Mouse (Mus musculus) frontal cortex, postnatal 10 days (tissue): ENCODE measurements around the gene Tuba1b.
A peak's percentile ranks its signal among the peaks of the same experiment; 100 is the strongest.
"Not testable (repeated sequence)": the region's sequence is repeated elsewhere in the genome, so short reads cannot be mapped to it uniquely, and the experiment has no call there.

ENCODE experiments used
- DNase-seq, 2 experiments: peaks; one replicate each; pipeline ENCODE4 v3.0.0; 2022; ENCODE audit warnings: low spot score in 2 of 2, mixed read lengths in 1 of 2

Tuba1b gene

GRCm38 (mm10) chr15:98927566-98927965, 6.8 kb downstream of the Tuba1b start:
- no peak for DNase-seq

GRCm38 (mm10) chr15:98924682-98925081, 9.7 kb downstream of the Tuba1b start:
- no peak for DNase-seq

- no peak for DNase-seq
Measured at GRCm38 (mm10) chr15:98923031-98923537, 11.3 kb downstream of the Tuba1b start.

GRCm38 (mm10) chr15:98922581-98922980, 11.8 kb downstream of the Tuba1b start:
- no peak for DNase-seq

GRCm38 (mm10) chr15:98921510-98921909, 12.9 kb downstream of the Tuba1b start:
- no peak for DNase-seq

- DNase-seq: not testable (repeated sequence)
Measured at GRCm38 (mm10) chr15:98918499-98918895, 15.9 kb downstream of the Tuba1b start.

GRCm38 (mm10) chr15:98917538-98918498, 16.5 kb downstream of the Tuba1b start, which contains the start of gene Lmbr1l:
Gene Lmbr1l, minus strand, starts transcription at chr15:98918231.
- DNase-seq: peak; percentile 99

GRCm38 (mm10) chr15:98917091-98917490, 17.3 kb downstream of the Tuba1b start:
- DNase-seq: no peak

GRCm38 (mm10) chr15:98916016-98916415, 18.3 kb downstream of the Tuba1b start:
- no peak for DNase-seq

GRCm38 (mm10) chr15:98914903-98915302, 19.5 kb downstream of the Tuba1b start:
- DNase-seq: no peak

GRCm38 (mm10) chr15:98904692-98905091, 29.7 kb downstream of the Tuba1b start:
- no peak for DNase-seq

GRCm38 (mm10) chr15:98902600-98902999, 31.8 kb downstream of the Tuba1b start:
- no peak for DNase-seq

- no peak for DNase-seq
Measured at GRCm38 (mm10) chr15:98901530-98901929, 32.8 kb downstream of the Tuba1b start.

GRCm38 (mm10) chr15:98897928-98898800, 36.2 kb downstream of the Tuba1b start, which contains the start of gene Dhh:
Gene Dhh, minus strand, starts transcription at chr15:98898540.
- DNase-seq: no peak

- no peak for DNase-seq
Measured at GRCm38 (mm10) chr15:98897495-98897894, 36.9 kb downstream of the Tuba1b start.

GRCm38 (mm10) chr15:98895635-98896589, 38.5 kb downstream of the Tuba1b start:
- DNase-seq: no peak

GRCm38 (mm10) chr15:98894746-98895634, 39.4 kb downstream of the Tuba1b start:
- DNase-seq: no peak

GRCm38 (mm10) chr15:98893940-98894745, 40.2 kb downstream of the Tuba1b start, which contains the start of gene Rhebl1:
Gene Rhebl1, minus strand, starts transcription at chr15:98894540.
- DNase-seq: peak in 1 of 2 experiments; percentile 30

- no peak for DNase-seq
Measured at GRCm38 (mm10) chr15:98893036-98893435, 41.3 kb downstream of the Tuba1b start.
